Mouse (Mus musculus) embryonic facial prominence, embryonic 14.5 days (tissue): ENCODE measurements at regions not wholly inside any gene's neighbourhood (a gene's known extent, or its start where the extent isn't known, plus 50 kb on each side); places are given as distances from the start of the nearest gene placed in this dataset.

Experiments
- ATAC-seq: fragments of 200-750 bp; cut with Nextera tagmentation; 2 replicates; pipeline ENCODE4 v1.8.0; 2017; ENCODE audit warnings: low read depth, moderate number of reproducible peaks, moderate TSS enrichment
- DNase-seq: peaks from one replicate; pipeline ENCODE4 v3.0.0-alpha.2; 2015; ENCODE audit warnings: low spot score
- H3K27ac ChIP-seq: fragments of 300-500 bp; sonication (generic); replicated peaks from 2 replicates; pipeline ENCODE4 v1.5.1; 2014; ENCODE audit warnings: low read depth, mild to moderate bottlenecking, low read length, moderate library complexity
- H3K27me3 ChIP-seq: fragments of 300-500 bp; sonication (generic); replicated peaks from 2 replicates; pipeline ENCODE4 v1.6.1; 2014; ENCODE audit warnings: low read length; ENCODE audit not compliant: control insufficient read depth, insufficient read depth
- H3K36me3 ChIP-seq: fragments of 300-500 bp; sonication (generic); 2 replicates; pipeline ENCODE4 v1.6.1; 2014; ENCODE audit warnings: low read length, mixed read lengths; ENCODE audit not compliant: control insufficient read depth, insufficient read depth
- H3K4me1 ChIP-seq: fragments of 300-500 bp; sonication (generic); 2 replicates; pipeline ENCODE4 v1.6.1; 2014; ENCODE audit warnings: antibody characterized with exemption, low read length; ENCODE audit not compliant: control insufficient read depth, insufficient read depth
- H3K4me2 ChIP-seq: fragments of 300-500 bp; sonication (generic); 2 replicates; pipeline ENCODE4 v1.6.1; 2014; ENCODE audit warnings: low read depth, mild to moderate bottlenecking, low read length, moderate library complexity, mixed read lengths
- H3K4me3 ChIP-seq: fragments of 300-500 bp; sonication (generic); 2 replicates; pipeline ENCODE4 v1.5.1; 2014; ENCODE audit warnings: low read depth, mild to moderate bottlenecking, low read length
- H3K9ac ChIP-seq: fragments of 300-500 bp; sonication (generic); 2 replicates; pipeline ENCODE4 v1.6.1; 2014; ENCODE audit warnings: low read depth, mild to moderate bottlenecking, low read length, moderate library complexity, mixed read lengths
- H3K9me3 ChIP-seq: fragments of 300-500 bp; sonication (generic); 2 replicates; pipeline ENCODE4 v1.6.1; 2016; ENCODE audit warnings: low read length; ENCODE audit not compliant: control insufficient read depth
- WGBS: fragments of 180-500 bp; shearing (Covaris S2); extraction: QIAGEN DNeasy Blood & Tissue Kit; methylation state at CpG from one replicate; pipeline ENCODE4 v1.1.7; 2014; 5-methylcytosine and 5-hydroxymethylcytosine counted together

DNA sequence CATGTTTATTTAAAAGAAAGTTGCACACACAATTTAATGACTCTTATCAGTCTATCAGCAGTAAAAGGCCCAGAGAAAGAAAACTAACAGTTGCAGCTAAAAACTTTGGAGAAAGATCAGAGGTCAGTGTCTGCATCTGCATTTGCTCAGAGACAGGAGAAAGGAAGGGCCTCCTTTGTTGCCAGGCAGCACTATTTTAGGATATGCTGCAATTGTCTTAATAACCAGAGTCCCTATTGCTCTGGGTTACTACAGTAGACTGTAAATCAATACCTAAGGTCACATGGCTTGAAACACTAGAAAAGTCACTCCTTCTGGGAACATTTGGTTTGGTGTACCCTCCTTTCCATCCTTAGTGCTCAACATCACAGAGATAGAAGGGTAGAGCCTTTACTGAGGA is 175.7 kb downstream of the Hdgfl1 start:
- DNase-seq = no peak

GRCm38 (mm10) chr13:26593750-26594149 is 176.2 kb downstream of the Hdgfl1 start:
- H3K27ac ChIP-seq = no peak overlapping the region
- ATAC-seq = no peak
- H3K27me3 ChIP-seq = no peaks in the 10 kb centered on the region
- no peak overlapping the region for H3K4me3 ChIP-seq
- H3K9ac ChIP-seq = no peak overlapping the region
- H3K9me3 ChIP-seq = 0 out of 2 replicates have a peak, but pooled peaks cover 3% of the 10 kb centered on the region
- no peak for DNase-seq
- no peak overlapping the region for H3K4me2 ChIP-seq
- no peaks in the 10 kb centered on the region for H3K4me1 ChIP-seq
- 91% methylated on average over 1 of the region's 1 CpGs for WGBS
- H3K36me3 ChIP-seq = no peaks in the 10 kb centered on the region

More for the DNA sequence above, 175.7 kb downstream of the Hdgfl1 start:
- 0 out of 2 replicates have a peak, but pooled peaks cover 3% of the 10 kb centered on the region for H3K9me3 ChIP-seq
- H3K4me2 ChIP-seq = no peak overlapping the region
- H3K4me1 ChIP-seq = no peaks in the 10 kb centered on the region
- no peak overlapping the region for H3K27ac ChIP-seq
- ATAC-seq = no peak
- H3K9ac ChIP-seq = no peak overlapping the region
- H3K36me3 ChIP-seq = no peaks in the 10 kb centered on the region
- H3K27me3 ChIP-seq = no peaks in the 10 kb centered on the region
- H3K4me3 ChIP-seq = no peak overlapping the region

DNA sequence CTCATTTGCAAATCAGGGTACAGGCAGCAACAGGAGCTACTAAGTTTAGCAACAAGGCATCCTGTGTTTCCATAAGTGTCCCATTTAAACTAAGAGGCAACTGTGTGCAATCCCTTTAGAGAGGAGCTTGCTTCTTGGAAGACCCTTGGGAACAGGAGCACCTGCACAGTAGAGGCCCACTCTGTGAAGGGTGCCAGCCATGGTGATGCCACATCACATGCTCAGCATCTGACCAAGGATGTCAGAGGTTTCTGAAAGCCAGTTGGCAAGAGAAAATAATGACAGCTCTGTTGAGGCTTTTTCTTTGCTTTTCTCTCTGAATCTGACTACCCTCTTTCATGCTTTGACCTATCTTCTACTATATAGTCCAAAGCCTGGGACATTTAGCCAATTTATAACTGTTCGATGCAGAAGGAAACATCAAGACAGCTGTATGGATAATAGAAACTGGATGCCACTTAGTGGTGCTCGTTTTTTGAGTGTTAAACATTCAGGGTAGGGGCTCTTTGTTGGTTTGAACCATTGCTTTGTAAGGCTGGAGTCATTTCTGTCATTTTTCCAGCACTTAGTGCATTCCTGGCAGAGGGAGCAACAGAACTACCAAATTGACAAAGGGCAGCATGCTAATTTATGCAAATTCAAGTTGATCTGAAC is 193.9 kb downstream of the Hdgfl1 start:
- Histone ChIP-seq H3K4me3 (no peak overlapping the region), H3K27me3 (no peaks in the 10 kb centered on the region), H3K27ac (no peak overlapping the region), H3K4me2 (no peak overlapping the region), H3K9me3 (no peaks in the 10 kb centered on the region), H3K9ac (no peak overlapping the region), H3K4me1 (no peaks in the 10 kb centered on the region), H3K36me3 (no peaks in the 10 kb centered on the region)
- WGBS = 70% methylated on average over 2 of the region's 2 CpGs
- ATAC-seq (no peak), DNase-seq (no peak)

GRCm38 (mm10) chr13:26569422-26569821 is 200.5 kb downstream of the Hdgfl1 start:
- Histone ChIP-seq H3K27me3 (no peaks in the 10 kb centered on the region), H3K9me3 (no peaks in the 10 kb centered on the region), H3K4me1 (no peaks in the 10 kb centered on the region), H3K4me3 (no peak overlapping the region), H3K9ac (no peak overlapping the region), H3K36me3 (no peaks in the 10 kb centered on the region), H3K4me2 (no peak overlapping the region), H3K27ac (no peak overlapping the region)
- 36% methylated on average over 4 of the region's 4 CpGs for WGBS
- DNase-seq (peak; percentile 23), ATAC-seq (no peak)

GRCm38 (mm10) chr13:26564941-26565862 is 204.8 kb downstream of the Hdgfl1 start:
- DNase-seq = peak; percentile 48
- 49% methylated on average over 7 of the region's 7 CpGs for WGBS
- Histone ChIP-seq H3K36me3 (no peaks in the 10 kb centered on the region), H3K9me3 (no peaks in the 10 kb centered on the region), H3K4me3 (no peak overlapping the region), H3K9ac (no peak overlapping the region), H3K4me2 (no peak overlapping the region), H3K27ac (no peak overlapping the region), H3K27me3 (no peaks in the 10 kb centered on the region), H3K4me1 (no peaks in the 10 kb centered on the region)
- ATAC-seq = no peak

- Histone ChIP-seq H3K36me3 (no peaks in the 10 kb centered on the region), H3K9ac (no peak overlapping the region), H3K9me3 (no peaks in the 10 kb centered on the region), H3K4me3 (no peak overlapping the region), H3K27me3 (no peaks in the 10 kb centered on the region), H3K27ac (no peak overlapping the region), H3K4me2 (no peak overlapping the region), H3K4me1 (peaks cover 5% of the 10 kb centered on the region; the same call in 1 of the 2 replicates)
- 43% methylated on average over 1 of the region's 1 CpGs for WGBS
- ATAC-seq (no peak), DNase-seq (peak; percentile 36)
Observed at GRCm38 (mm10) chr13:26558366-26558765, 211.6 kb downstream of the Hdgfl1 start.

- no peaks in the 10 kb centered on the region for H3K9me3 ChIP-seq
- H3K36me3 ChIP-seq = no peaks in the 10 kb centered on the region
- no peak overlapping the region for H3K4me3 ChIP-seq
- H3K9ac ChIP-seq = no peak overlapping the region
- DNase-seq (peak; percentile 63), ATAC-seq (no peak)
- H3K4me2 ChIP-seq = no peak overlapping the region
- no peaks in the 10 kb centered on the region for H3K27me3 ChIP-seq
- no peak overlapping the region for H3K27ac ChIP-seq
- WGBS = 44% methylated on average over 6 of the region's 6 CpGs
- H3K4me1 ChIP-seq = peaks cover 5% of the 10 kb centered on the region; the same call in 1 of the 2 replicates
Observed at GRCm38 (mm10) chr13:26554266-26554665, 215.7 kb downstream of the Hdgfl1 start.

DNA sequence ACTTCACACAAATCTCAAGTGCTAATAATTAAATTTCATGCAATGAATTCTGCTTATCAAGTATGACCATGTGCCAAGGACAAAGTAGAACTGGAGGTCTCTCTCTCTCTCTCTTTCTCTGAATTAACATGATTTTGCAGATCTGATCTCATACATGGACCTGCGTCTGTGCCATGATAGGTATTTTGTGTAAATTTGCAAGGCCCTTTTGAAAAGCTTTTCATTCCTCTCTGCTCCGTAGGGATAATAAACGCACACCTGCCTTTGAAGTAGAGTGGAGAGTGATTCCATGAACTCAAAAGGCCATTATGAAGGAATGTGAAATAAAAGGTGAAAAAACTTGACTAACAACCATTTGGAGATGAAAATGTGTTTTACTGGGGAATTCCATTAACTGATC is 217.8 kb downstream of the Hdgfl1 start:
- Histone ChIP-seq H3K27ac (no peak overlapping the region), H3K27me3 (no peaks in the 10 kb centered on the region), H3K4me3 (no peak overlapping the region), H3K4me2 (no peak overlapping the region), H3K4me1 (peaks cover 5% of the 10 kb centered on the region; the same call in 1 of the 2 replicates), H3K9me3 (no peaks in the 10 kb centered on the region), H3K9ac (no peak overlapping the region), H3K36me3 (no peaks in the 10 kb centered on the region)
- no peak for DNase-seq
- ATAC-seq = no peak
- WGBS = 76% methylated on average over 3 of the region's 3 CpGs
